Mouse (Mus musculus) kidney, adult 9 months (tissue): Measurements from ENCODE around the gene Lamc2.

ENCODE experiments used
- DNase-seq: peaks from one replicate; pipeline ENCODE4 v3.0.0; 2022

Lamc2 gene

DNA sequence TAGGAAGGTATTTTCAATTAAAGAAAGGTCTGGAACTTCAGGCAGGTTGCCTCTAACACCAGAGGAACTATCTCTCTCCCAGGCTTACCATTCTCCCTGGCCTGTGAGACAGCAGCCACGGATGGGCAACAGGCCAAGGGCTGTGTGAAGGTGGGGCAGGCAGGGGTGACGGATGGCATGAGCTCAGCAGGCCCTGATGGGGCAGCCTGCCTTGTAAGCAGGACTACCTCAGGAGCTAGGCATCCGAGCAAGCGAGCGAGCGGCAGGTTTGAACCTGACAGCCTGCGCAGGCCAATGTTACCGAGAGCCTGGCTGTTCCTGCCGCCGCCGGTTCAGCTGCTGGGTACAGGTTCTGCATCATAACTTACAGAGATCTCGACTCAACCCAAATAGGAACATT, 11.4 kb downstream of the Lamc2 start:
- peak; percentile 59 for DNase-seq

GRCm38 (mm10) chr1:153173276-153173675, 13.0 kb downstream of the Lamc2 start:
- no peak for DNase-seq

DNA sequence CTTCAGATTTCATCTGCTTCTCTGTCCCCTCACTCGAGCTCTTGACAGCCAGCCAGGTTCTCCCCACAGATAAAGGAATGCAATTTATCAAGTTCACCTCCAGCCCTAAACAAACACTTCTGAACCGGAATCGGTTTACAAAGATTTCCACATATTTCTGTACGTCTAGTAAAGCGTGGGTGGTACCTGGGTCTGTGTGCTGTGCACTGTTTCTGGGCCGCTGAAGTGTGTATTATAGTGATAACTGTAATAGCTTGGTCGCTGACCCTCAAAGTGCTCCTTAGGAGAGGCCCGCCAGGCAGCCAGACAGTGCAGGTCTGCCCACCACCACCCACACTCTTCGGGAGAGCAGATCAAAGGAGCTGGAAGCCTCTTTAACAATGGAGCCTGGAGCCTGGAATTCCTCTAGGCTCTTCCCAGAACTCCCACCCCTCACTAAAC, 13.9 kb downstream of the Lamc2 start:
- DNase-seq, result no peak

- no peak for DNase-seq
Measured at GRCm38 (mm10) chr1:153171011-153171410, 15.2 kb downstream of the Lamc2 start.

DNA sequence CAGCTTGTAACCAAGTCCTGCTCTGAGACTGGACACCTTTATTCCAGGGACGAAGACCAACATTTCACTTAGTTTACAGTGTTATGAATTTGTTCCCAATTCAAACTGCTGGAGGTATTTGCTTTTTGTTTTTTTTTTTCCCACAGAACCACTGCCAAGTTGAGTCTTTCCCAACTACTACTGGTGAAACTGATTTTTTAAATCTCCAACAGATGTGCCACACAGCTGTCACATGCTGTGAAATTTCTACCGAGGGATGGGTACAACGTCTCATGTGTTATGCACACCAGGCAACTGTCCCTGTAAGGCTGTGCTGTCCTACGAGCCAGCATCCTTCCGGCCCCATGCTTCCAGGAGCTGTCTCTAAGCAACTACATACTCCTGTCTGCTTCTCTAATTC, 18.0 kb downstream of the Lamc2 start:
- DNase-seq, result no peak

DNA sequence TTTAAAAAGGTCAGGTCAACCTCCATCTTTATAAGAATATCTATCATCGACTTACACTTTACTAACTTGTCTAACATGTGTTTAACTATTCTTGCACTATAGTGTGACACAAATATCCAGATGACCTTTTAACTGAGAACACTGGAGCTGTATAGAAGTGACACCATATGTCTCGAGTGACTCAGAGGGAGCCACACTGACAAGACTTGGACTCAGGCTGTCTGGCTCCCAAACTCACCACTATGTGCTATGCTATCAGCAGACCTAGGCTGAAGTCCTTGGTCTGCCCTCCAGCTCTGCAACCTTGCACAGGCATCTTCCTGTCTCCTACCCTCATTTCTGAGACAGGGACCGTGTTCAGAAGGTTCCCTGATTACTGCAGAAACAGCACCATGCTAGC, 22.4 kb downstream of the Lamc2 start:
- no peak for DNase-seq

DNA sequence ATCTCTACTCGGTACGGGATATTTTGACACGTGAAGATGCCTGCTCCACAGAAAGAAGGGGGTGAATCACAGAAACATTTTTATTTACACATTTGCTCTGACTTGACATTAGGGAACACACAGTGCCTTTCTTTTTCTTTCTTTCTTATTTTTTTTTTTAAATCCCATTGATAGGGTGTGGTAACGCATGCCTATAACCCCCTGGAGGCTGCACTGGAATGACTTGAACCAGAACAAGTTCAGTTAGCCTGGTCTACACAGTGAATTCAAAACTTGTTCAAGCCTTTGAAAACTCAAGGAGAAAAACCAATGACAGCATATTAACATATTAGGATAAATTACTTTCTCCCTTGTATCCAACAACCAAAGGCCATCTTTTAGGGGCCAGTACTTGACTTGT, 27.1 kb downstream of the Lamc2 start:
- DNase-seq, result no peak

DNA sequence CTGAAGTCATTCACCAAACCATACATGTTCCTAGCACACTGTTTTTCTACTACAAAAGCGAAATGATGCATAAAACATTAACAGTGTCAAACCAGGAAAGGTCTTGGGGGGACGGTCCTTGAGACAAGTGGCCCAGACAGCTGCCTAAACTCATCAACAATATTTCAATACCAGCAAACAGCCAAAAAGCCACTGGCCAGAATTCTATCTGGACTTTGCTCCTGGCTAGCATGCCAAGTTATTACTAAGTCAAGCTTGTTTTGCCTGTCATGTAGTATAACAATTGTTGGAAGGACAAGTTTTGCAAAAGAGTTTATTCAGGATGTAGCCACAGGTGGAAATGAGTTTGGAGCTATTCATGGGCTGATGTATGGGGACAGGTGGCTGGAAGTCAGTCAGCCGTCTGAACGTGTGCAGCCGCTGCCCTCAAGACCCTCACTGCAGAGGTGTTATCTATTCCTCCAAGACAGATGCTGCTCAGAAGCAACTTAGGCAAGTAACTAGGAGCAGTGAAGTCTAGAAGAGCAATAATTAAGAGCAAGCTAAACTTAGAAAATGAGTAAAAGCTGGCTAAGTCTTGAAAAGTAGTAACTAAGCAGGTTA, 29.1 kb downstream of the Lamc2 start:
- DNase-seq, result peak; percentile 74

- DNase-seq, result no peak
Measured at GRCm38 (mm10) chr1:153155364-153155763, 30.9 kb downstream of the Lamc2 start.

DNA sequence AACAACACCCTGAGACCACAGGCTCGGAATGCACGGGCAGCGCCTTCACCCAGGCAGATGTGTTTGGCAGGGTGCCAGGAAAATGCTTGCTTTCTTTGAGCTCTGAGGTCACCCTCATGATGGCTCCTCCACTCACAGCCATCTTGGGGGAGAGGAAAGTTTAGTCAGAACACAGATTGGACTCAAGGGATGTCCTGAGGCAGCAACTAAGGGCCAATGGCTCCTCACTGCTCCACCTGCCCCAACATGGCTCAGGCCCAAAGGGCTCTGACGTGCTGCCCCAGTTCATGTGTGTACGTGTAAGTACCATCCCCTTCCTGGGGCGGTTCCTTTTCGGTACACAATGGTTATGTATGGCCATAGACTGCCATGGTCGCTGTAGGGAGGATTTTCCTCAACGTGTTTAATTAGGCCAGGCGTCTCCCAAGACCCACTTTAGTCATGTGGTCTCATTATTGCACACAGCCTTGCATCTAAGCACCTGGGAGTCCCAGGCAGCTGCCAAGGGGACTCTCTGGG, 32.6 kb downstream of the Lamc2 start:
- DNase-seq, result no peak

DNA sequence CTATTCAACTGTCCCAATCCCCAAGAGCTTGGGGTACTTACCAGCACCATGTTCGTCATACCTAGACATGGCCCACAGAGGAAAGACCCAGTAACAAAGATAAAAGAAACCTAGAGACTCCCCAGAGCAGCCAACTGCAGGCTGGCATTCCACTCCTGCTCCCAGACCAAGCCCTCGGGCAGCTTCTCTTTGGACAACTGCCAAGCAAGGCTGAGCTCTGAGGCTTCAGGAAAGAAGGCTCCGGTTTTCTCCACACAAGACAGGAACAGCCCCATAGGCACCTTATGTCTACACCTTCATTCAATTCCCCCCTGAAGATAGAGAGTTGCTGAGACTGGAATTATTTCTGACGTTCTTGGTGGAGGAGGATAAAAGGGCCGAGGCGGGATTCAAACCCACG, 33.7 kb downstream of the Lamc2 start:
- DNase-seq, result no peak

- no peak for DNase-seq
Measured at GRCm38 (mm10) chr1:153145791-153146190, 40.5 kb downstream of the Lamc2 start.

- DNase-seq, result no peak
Measured at GRCm38 (mm10) chr1:153144021-153144420, 42.2 kb downstream of the Lamc2 start.

GRCm38 (mm10) chr1:153140747-153141228, 45.5 kb downstream of the Lamc2 start:
- no peak for DNase-seq

- no peak for DNase-seq
Measured at GRCm38 (mm10) chr1:153140265-153140664, 46.0 kb downstream of the Lamc2 start.

DNA sequence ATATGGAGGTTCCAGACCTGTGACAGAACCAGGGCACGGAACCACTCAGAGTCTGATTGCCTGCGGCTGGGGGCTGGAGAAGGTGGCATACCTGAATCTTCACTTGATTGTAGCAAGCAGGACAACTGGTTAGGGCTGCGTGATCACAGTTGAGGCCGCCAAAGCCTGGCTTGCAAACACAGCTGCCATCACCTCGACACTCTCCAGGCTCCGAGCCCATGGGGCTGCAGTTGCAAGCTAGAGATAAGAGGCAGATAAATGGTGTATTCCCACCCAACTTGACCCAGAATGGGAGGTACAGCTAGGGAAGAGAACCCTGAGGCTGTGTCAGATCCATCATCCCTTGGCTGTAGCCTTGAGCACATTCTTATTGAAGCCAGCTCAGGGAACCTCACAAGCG, 46.6 kb downstream of the Lamc2 start:
- DNase-seq, result no peak

GRCm38 (mm10) chr1:153138486-153138885, 47.8 kb downstream of the Lamc2 start:
- no peak for DNase-seq

DNA sequence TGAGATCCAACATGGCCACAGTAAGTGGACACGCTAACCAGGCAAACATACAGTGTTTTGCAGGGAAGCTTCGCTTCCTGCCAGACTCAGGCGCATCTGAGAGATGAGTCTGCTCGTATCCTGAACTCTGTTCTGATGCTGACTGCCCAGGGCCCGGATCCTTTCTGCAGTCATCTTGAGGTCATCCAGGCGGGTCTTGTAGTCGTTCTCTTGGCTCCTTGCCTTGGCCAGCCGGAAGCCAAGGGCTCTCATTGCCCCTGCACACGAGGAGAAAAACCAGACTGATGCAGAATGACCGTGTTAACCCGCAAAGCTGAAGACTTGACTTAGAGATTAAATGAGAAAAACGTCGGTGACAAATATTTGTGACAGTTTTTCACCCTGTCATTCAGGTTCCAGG, 49.6 kb downstream of the Lamc2 start:
- no peak for DNase-seq

DNA sequence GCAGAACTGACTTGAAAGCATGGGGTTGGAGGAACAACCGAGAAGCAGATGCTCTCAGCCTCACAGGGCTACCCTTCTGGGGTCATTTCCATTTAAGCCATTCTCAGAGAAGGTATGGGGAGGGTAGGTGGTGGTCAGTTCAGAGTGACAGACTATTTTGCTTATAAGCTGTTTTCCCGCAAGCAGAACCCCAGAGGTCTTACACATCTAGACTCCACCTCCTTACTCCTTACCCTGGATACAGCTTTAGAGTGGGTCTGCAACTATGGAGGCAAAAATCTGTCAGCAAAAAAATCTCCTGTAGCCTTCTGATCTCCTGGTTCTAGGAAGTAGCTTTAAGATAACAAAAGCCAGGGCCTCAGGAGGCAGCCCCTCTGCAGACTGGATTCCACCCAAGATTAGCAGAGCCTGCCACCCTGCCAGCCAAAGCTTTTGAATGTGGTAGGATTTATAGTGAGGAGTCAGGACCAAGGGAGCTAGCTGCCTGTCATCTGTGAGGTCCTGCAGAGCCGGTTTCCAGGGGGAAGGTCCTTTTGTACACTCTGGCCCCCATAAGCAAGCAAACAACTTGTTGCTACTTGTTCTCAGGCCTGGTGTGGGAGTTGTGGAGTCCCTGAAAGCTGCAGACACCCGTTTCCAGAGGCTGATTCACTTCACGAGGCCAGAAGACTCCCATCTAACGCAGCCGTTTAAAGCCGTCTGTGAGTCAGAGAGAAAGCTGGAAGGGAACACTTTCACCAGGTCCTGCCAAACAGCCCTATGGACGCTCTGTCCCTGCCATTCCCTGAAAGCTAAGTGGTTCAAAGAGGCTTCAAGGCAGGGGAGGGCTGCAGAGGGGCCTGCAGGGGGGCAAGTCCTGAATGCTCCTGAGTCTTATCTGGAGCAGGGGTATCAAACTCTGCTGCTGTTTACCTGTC, 52.1 kb downstream of the Lamc2 start:
- no peak for DNase-seq

DNA sequence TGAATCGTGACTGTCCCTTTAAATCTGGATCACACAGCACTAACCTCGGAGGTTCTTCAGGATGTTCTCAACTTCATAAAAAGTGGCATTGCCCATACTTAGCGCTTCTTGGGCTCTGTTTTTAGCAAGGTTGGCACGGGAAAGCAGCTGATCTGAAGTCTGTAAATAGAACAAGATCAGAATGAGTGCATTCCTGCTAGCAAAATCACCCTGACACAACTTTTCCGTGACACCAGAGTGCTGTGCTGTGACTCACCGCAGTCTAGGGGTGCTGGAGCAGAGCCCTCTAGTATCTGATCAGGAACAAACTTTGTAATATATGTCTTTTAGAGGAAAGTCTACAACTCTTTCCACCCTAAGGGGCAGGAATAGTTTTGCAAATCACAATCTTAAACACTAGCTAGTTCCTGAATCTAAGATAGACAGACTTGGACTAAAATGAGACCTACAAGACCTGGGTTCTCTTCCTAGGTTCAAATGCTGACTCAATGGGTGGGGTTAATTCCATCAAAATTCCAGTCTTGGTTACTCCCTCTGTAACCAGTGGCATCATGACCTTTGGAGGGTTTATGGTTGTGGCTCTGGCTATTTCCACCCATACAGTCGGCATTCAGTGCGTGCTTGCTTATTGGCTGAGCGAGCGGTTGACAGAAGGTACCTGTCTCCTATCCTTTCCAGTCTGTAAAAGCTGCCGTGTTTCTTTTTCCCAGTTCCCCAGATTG, 56.1 kb downstream of the Lamc2 start:
- no peak for DNase-seq

- no peak for DNase-seq
Measured at GRCm38 (mm10) chr1:153128780-153129179, 57.5 kb downstream of the Lamc2 start.

GRCm38 (mm10) chr1:153127622-153128021, 58.6 kb downstream of the Lamc2 start:
- DNase-seq, result no peak
